Mouse (Mus musculus) layer of hippocampus, postnatal 10 days (tissue): Measurements from ENCODE around the gene Asl. TPM values are rescaled to one million over a fixed set of nuclear protein-coding genes. Genes with fewer than 3 reads are reported as not detected.

Source experiments
- DNase-seq, 2 experiments: peaks; one replicate each; pipeline ENCODE4 v3.0.0; 2021; ENCODE audit warnings: low spot score in 2 of 2
- long read RNA-seq: library from polyadenylated mRNA; stranded (forward); transcript quantifications from one replicate; pipeline ENCODE4 v2.0.0, GENCODE M21; 2023
- total RNA-seq, 2 experiments: library from RNA; stranded (reverse); gene quantifications; 2 replicates each; pipeline ENCODE4 v1.2.3; 2021

The Asl gene
- total RNA-seq: 10 to 100 TPM; 22.0 to 23.5 TPM
- long read RNA-seq, transcript Asl-205 (17 exons, 1,824 nt): major isoform, 16 of 29 reads
- long read RNA-seq, partial matches to known transcripts: 4 of 29 reads
- long read RNA-seq, other reads (novel, unspliced or antisense): 5 of 29 reads

DNA sequence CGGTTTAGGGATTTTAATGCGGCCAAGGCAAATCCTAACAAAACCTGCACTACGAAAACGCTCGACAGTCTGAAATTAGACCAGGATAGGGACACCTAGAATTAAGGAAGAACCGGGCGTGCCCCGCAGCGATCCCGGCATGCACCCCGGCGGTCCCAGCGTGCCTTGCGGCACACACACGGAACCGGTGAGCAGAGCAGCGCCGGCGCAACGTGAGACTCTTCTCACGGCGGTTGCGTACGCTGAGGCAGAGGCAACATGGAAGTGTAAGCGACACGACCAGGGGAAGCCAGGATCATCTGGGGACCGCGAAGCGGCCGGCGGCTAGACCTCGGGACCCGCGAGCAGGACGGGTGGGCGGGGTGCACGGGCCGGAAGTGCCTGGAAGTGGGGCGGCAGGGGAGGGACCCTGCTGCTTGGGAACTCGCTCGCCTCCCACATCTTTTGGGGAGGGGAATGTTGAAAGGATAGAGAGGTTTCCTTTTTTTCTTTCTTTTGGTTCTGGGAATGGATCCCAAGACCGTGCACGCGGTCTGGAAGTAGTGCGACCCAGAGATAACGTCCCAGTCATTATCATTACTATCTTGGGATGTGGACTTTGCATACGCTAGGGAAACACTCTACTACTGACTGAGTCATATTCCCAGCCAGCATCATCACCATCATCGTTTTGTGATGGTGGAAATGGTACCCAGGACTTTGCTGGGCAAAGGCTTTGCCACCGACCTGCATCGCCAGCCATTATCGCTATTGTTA is at the start of gene Asl, which contains the start of gene Crcp:
Gene Asl (minus strand): TSS at position 106 of the 756 bp plus-strand sequence.
Gene Crcp (plus strand): TSS at position 149 of the 756 bp plus-strand sequence.
- peak; percentile 77 to 85 for DNase-seq

- no peak for DNase-seq
Measured at GRCm38 (mm10) chr5:130078834-130079156, 49.7 kb upstream of the Asl start.

DNA sequence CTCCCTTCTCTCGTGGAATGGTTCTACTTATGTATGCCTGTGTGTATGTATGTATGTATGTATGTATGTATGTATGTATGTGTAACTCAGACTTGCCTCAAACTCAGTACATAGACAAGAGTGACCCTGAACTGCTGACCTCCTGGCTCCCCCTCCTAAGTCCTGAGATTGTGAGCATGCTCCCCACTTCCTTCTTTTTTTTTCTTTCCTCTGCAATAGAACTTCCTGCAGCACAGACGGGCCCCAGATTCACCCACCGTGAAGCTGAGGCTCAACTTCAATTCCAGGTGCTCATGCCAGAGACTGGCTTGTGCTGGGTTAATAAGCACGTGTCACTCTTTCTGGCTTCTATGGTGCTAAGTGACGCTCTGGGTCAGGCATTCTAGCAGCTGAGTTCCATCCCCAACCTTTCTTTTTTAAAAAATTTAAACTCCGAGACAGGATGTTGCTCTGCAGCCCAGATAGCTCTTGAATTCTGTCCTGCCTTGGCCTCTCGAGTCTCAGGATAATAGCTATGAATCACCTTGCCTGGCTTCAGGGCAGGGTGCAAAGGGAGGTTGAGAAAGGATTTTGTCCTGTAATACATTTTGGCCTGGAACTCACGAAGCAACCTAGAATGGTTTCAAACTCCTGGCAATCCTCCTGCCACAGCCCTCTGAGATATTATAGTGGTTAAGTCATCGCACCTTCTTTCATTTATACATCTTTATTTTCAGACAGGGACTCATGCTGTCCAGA is 49.2 kb upstream of the Asl start:
- DNase-seq: no peak

DNA sequence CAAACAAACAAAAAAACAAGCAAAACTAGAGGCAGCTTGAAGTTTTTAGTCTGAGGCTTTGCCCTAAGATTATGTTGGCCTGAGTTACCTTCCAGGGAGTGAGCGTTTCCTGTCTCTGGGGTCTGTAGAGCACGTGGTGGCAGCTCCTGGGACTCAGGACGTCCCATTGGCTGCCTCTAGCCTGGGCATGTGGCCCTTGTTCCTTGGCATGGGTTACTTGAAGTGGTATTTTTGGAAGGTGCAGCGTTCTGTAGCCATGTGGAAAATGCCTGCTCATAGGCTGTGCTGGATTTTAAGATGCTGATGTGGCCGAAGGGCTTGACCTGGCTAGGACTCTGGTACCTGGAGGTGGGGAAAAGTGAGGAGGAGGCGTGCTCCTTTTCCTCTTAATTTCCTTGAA is 47.3 kb upstream of the Asl start:
- DNase-seq: no peak

DNA sequence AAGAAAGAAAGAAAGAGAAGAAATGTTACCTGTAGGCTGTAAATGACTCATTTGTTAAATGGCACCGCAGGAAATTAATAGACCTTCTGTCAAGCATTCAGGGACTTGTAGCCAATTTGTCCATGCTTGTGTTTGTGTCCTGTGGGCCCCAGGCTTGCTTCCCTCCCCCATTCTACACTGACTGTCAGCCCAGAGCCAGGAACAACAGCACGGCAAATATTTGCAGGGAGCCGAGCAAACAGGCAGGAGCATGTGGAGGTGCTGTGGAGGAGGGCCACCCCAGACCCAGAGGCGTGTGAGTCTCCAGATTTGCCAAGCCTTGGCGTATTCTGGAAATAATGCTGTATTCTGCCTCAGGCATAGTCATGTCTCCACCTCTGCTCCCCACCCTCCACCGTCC is 45.4 kb upstream of the Asl start:
- no peak for DNase-seq

DNA sequence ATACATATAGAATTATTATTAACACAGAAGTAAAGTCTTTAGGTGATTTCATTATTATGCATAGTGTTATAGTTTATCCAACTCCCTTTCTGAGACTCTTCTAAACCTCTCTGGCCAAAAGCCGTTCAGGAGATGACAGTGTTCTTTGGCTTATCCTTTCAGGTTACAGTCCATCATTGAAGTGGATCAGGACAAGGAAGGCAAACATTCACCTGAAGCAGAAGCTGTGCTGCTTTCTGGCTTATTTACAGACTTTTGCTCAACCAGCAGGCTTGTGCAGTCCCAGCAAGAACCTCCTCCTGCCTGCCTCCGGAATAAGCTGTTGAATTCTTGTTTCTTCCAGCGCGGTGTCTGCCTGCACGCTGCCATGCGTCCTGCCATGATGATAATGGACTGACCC is 44.0 kb upstream of the Asl start, which contains the start of gene Tpst1:
Gene Tpst1 (plus strand): TSS at position 301 of the 400 bp plus-strand sequence.
- no peak for DNase-seq

GRCm38 (mm10) chr5:130067841-130068264 is 38.8 kb upstream of the Asl start:
- DNase-seq: no peak

- no peak for DNase-seq
Measured at GRCm38 (mm10) chr5:130065579-130065978, 36.5 kb upstream of the Asl start.

GRCm38 (mm10) chr5:130063760-130064159 is 34.7 kb upstream of the Asl start:
- no peak for DNase-seq

DNA sequence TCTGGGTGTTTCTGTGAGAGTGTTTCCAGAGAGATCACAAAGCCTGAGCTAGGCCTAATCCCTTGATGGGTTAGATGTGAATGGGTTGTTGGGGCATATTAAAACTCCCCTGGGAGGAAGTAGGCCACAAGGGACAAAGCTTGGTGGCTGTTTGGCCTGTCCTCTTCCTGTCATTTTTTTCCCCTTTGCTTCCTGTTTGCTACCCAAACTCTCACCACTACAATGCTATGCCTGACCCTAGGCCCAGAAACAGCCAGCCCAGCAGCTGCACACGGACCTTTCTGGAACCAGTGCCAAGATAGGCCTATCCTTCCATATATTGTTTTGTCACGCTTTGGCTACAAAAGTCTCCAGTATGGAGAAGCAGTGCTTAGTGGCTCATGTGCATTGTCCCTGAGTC is 33.0 kb upstream of the Asl start:
- DNase-seq: no peak

DNA sequence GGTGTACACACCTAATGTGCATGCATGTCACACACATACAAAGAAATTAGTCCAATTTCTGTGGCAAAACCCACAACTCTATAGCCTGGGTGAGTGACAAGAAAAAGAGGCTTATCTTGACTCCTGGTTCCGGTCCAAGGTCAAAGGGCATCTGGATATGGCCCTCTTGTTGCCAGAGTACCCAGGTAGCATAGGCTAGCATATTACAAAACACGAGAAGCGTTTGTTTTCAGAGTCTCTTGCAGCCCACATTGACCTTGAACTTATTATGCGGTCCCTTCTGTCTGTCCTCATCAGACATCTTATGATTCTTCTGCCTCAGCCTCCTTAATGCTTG is 31.2 kb upstream of the Asl start:
- no peak for DNase-seq

DNA sequence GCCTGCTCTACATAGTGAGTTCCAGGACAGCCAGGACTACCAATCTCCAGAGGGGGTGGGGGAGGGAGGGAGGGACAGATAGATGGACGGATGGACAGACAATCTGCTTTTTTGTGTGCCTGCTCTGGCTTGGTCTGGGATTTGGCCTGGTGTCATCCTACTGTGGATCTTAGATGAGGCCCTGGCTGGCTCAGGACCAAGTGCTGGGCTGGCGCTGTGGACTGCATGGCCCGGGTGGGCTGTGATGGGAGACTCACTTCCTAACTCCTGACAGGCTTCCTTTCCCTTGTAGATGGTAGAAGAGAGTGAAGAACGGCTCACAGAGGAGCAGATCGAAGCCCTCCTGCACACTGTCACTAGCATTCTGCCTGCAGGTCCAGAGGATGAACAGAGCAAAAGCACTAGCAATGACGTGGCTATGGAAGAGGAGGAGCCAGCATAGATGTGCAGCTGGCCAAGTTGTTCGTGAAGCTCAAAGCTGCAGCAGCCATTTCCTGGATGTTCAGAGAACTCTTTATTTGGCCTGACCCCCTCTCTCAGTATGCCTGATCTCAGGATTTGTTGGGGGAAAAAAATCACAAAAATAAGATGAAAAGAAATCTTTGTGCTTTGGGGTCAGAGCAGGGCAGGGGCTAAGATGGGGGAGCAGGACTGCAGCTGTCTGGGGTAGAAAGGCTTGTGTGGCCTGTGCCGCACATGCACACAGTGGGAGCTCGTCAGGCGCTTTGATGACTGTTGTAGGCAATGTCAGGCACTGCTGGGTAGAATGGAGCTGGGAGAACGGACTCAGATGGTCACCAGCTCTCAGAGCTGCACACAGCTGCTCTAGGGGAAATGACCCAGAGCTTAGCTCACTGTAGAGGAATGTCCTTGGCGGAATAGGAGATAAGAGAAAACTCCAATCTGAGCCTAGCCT is 30.6 kb upstream of the Asl start:
- DNase-seq: no peak

DNA sequence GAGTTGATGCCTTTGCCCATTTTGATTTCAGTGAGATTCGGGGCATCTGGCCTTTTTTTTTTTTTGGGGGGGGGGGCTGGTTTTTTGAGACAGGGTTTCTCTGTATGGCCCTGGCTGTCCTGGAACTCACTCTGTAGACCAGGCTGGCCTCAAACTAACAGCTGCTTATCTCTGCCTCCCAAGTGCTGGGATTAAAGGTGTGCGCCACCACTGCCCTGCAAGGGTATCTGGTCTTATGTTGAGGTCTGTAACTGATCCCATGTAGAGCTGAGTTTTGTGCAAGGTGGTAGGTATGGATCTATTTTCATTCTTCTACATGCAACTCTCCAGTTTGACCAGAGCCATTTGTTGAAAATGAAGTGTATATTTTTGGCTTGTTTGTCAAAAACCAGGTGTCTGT is 27.3 kb upstream of the Asl start:
- no peak for DNase-seq

DNA sequence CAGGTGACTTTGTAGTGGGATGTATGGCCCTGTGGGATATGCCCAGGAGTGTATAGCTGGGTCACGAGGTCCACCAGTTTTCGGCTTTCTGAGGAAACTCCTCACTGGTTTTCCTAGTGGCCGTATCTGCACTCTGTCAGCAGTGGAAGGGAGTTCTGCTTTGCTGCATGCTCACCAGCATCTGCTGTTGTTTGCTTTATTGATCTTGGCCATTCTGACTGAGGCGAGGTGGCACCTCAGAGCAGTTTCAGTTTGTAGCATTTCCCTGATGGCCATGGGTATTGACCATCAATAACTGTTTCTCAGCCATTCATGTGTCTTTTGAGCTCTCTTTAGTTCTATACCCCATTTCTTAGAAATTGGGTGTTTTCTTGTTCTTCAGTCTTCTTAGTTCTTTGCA is 26.6 kb upstream of the Asl start:
- no peak for DNase-seq

GRCm38 (mm10) chr5:130052955-130053354 is 23.9 kb upstream of the Asl start:
- DNase-seq: no peak

- DNase-seq: no peak
Measured at GRCm38 (mm10) chr5:130052510-130052909, 23.5 kb upstream of the Asl start.

- DNase-seq: no peak
Measured at GRCm38 (mm10) chr5:130051073-130051860, 22.2 kb upstream of the Asl start.

- no peak for DNase-seq
Measured at GRCm38 (mm10) chr5:130050416-130050815, 21.4 kb upstream of the Asl start.

GRCm38 (mm10) chr5:130048786-130049520 is 19.9 kb upstream of the Asl start:
- no peak for DNase-seq

GRCm38 (mm10) chr5:130047013-130047412 is 18.0 kb upstream of the Asl start:
- DNase-seq: no peak
